Mouse (Mus musculus) NIH3T3 (cell line): ENCODE measurements at regions not wholly inside any gene's neighbourhood (a gene's known extent, or its start where the extent isn't known, plus 50 kb on each side); places are given as distances from the start of the nearest gene placed in this dataset.

ENCODE experiments used
- DNase-seq: peaks from one replicate; pipeline ENCODE4 v3.0.0-alpha.2; 2012; ENCODE audit warnings: low read depth

- DNase-seq = no peak
These were observed 51.1 kb upstream of the Prickle1 start for GRCm38 (mm10) chr15:93646820-93647219.

- DNase-seq = no peak
These were observed 50.3 kb upstream of the Prickle1 start for GRCm38 (mm10) chr15:93645950-93646349.
